Mouse (Mus musculus) neural tube, embryonic 15.5 days (tissue): ENCODE results near the gene Rps6kl1. TPM values are rescaled to one million over a fixed set of nuclear protein-coding genes. Genes with fewer than 3 reads are reported as not detected.

Experiments
- ATAC-seq: fragments of 200-750 bp; cut with Nextera tagmentation; 2 replicates; pipeline ENCODE4 v1.8.0; 2017; ENCODE audit warnings: mild to moderate bottlenecking, moderate TSS enrichment, moderate library complexity; ENCODE audit not compliant: low FRiP score
- H3K27ac ChIP-seq: fragments of 300-500 bp; sonication (generic); replicated peaks from 2 replicates; pipeline ENCODE4 v1.5.1; 2015; ENCODE audit warnings: mild to moderate bottlenecking, inconsistent platforms
- H3K27me3 ChIP-seq: fragments of 300-500 bp; sonication (generic); replicated peaks from 2 replicates; pipeline ENCODE4 v1.6.1; 2015; ENCODE audit warnings: inconsistent platforms
- H3K36me3 ChIP-seq: fragments of 300-500 bp; sonication (generic); 2 replicates; pipeline ENCODE4 v1.6.1; 2015; ENCODE audit warnings: inconsistent platforms
- H3K4me1 ChIP-seq: fragments of 300-500 bp; sonication (generic); 2 replicates; pipeline ENCODE4 v1.6.1; 2015; ENCODE audit warnings: inconsistent platforms
- H3K4me2 ChIP-seq: fragments of 300-500 bp; sonication (generic); 2 replicates; pipeline ENCODE4 v1.6.1; 2015; ENCODE audit warnings: inconsistent platforms, mild to moderate bottlenecking, moderate library complexity
- H3K4me3 ChIP-seq: fragments of 300-500 bp; sonication (generic); replicated peaks from 2 replicates; pipeline ENCODE4 v1.5.1; 2015; ENCODE audit warnings: mild to moderate bottlenecking, inconsistent platforms
- H3K9ac ChIP-seq: fragments of 300-500 bp; sonication (generic); replicated peaks from 2 replicates; pipeline ENCODE4 v1.6.1; 2015; ENCODE audit warnings: mild to moderate bottlenecking, inconsistent platforms
- H3K9me3 ChIP-seq: fragments of 300-500 bp; sonication (generic); replicated peaks from 2 replicates; pipeline ENCODE4 v1.6.1; 2016; ENCODE audit warnings: inconsistent platforms
- WGBS: fragments of 180-500 bp; shearing (Covaris S2); methylation state at CpG from one replicate; pipeline ENCODE4 v1.1.7; 2015; ENCODE audit warnings: mixed read lengths; 5-methylcytosine and 5-hydroxymethylcytosine counted together
- polyA plus RNA-seq: library from polyadenylated mRNA; unstranded; fragments of >200 nt; fragmentation: Nextera tagmentation; extraction: Ambion mirVana; gene quantifications from 2 replicates; pipeline ENCODE4 v1.2.1, GENCODE M21; 2015

Rps6kl1 gene
- polyA plus RNA-seq, 1 experiment from 2014 or later, result 37.0 TPM

DNA sequence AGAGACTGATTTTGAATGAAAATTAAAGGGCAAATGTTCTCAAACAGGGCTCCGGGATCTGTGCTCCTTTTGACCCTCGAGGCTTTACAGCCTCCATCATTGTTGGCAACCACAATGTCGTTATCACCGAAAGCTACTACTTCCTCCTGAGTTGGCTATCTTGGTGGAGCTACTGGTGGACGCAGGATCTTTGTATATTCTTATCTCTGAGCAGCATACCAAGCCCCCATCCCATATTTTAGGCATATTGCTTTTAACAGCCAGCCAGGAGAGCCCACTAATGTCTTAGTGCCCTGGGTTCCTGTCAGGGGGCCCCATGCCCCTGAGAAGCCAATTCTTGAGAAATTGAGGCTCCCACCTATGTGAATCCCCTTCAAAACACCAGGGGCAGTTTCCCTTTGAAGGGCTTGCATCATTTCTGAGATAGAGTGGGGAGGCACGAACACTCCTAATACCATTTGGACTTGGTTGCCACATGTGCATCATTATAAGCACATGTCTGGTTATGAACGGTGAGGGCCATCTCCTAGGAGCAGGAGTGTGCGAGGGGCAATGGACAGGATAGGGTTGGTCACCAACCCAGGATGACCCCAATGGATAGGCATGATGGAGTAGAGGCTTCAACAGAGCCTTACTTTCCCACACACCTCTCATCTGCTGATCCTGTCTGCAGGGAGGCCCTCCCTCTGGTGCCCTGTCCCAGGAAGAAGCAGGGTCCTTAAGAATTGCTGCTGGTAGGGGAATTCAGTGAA lies 16.8 kb downstream of the Rps6kl1 start:
- Histone ChIP-seq H3K4me3 (no peak overlapping the region), H3K27me3 (no peaks in the 10 kb centered on the region), H3K4me1 (no peaks in the 10 kb centered on the region; the same call in 1 of the 2 replicates), H3K9me3 (no peaks in the 10 kb centered on the region), H3K9ac (no peak overlapping the region), H3K36me3 (peaks cover 83% of the 10 kb centered on the region), H3K27ac (no peak overlapping the region), H3K4me2 (no peak overlapping the region)
- ATAC-seq, result no peak
- WGBS, result 90% methylated on average over 8 of the region's 8 CpGs

DNA sequence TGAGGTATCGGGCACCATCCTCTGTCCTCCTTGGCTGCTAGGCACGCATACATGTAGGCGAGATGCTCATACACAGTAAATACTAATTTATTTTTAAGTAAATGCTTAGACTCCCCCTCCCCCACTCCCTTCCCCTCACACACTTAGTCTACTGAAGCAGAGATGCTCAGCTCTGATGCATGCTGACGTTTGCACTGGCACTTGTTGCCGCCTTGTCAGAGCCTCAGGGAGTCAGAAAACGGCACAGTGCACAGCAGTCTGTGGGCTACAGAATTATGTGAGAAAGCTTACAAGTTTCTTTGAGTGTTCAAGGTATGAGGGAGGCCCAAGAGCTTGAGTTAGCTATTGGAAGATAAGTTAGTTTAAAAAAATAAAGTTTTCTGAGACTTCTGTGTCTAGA lies 19.7 kb downstream of the Rps6kl1 start:
- H3K36me3 ChIP-seq, result peaks cover 85% of the 10 kb centered on the region
- ATAC-seq, result no peak
- H3K4me1 ChIP-seq, result no peaks in the 10 kb centered on the region; the same call in 1 of the 2 replicates
- no peaks in the 10 kb centered on the region for H3K9me3 ChIP-seq
- H3K27ac ChIP-seq, result no peak overlapping the region
- no peaks in the 10 kb centered on the region for H3K27me3 ChIP-seq
- no peak overlapping the region for H3K9ac ChIP-seq
- H3K4me3 ChIP-seq, result no peak overlapping the region
- no peak overlapping the region for H3K4me2 ChIP-seq
- WGBS, result 87% methylated on average over 6 of the region's 6 CpGs

DNA sequence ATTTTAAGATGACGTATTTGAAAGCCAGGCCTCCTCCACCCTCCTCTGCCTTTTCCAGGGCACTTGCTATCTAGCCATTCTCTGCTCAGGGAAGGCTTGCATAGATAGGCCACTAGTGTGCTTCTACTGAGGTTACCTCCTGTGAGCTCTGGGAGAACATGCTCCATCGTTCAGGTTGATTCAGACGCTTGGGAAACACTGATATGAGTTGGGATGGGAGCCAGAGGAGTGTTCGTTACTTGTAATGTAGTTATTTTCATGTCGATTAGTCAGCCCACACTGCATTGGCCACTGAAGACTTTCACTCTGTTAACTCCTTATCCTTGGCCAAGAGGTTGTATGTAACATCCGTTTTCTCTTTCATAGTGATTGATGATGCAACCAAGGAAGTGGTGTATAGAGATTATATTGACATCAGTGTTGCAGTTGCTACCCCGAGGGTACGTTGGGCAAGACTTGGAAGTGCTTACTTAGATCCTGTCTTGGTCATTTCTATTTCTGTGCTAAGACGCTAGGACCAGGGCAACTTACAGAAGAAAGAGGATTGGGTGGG lies 21.6 kb downstream of the Rps6kl1 start:
- Histone ChIP-seq H3K27ac (no peak overlapping the region), H3K27me3 (no peaks in the 10 kb centered on the region), H3K36me3 (peaks cover 79% of the 10 kb centered on the region), H3K9ac (no peak overlapping the region), H3K9me3 (no peaks in the 10 kb centered on the region), H3K4me2 (no peak overlapping the region), H3K4me1 (no peaks in the 10 kb centered on the region), H3K4me3 (no peak overlapping the region)
- 93% methylated on average over 9 of the region's 9 CpGs for WGBS
- ATAC-seq, result no peak

- Histone ChIP-seq H3K9me3 (no peaks in the 10 kb centered on the region), H3K4me3 (no peak overlapping the region), H3K4me2 (no peak overlapping the region), H3K36me3 (peaks cover 80% of the 10 kb centered on the region), H3K4me1 (no peaks in the 10 kb centered on the region), H3K27me3 (no peaks in the 10 kb centered on the region), H3K27ac (no peak overlapping the region), H3K9ac (no peak overlapping the region)
- no peak for ATAC-seq
- 76% methylated on average over 8 of the region's 8 CpGs for WGBS
These were observed 24.0 kb downstream of the Rps6kl1 start for GRCm38 (mm10) chr12:85126986-85127603.

GRCm38 (mm10) chr12:85124751-85125150 lies 26.3 kb downstream of the Rps6kl1 start:
- H3K9me3 ChIP-seq, result no peaks in the 10 kb centered on the region
- peaks cover 79% of the 10 kb centered on the region for H3K36me3 ChIP-seq
- no peak overlapping the region for H3K9ac ChIP-seq
- H3K4me1 ChIP-seq, result no peaks in the 10 kb centered on the region
- H3K4me3 ChIP-seq, result no peak overlapping the region
- 93% methylated on average over 5 of the region's 5 CpGs for WGBS
- ATAC-seq, result no peak
- no peak overlapping the region for H3K27ac ChIP-seq
- H3K4me2 ChIP-seq, result no peak overlapping the region
- H3K27me3 ChIP-seq, result no peaks in the 10 kb centered on the region

DNA sequence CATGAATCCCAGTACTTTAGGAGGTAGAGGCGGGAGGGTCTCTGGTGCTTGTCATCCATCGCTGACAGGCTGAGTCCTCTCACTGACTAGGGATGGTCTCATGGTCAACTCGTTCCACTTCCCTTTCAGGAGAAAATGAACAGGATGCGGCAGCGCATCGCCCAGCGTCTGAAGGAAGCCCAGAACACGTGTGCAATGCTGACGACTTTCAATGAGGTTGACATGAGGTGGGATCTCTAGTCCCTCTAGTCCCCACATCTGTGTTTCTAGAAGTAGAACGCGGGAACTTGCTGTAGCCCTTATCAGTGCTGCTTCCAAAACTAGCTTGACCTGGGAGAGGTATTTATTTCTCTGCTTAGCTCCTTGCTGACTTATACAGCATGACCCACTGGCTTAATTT lies 27.4 kb downstream of the Rps6kl1 start:
- no peaks in the 10 kb centered on the region for H3K27me3 ChIP-seq
- ATAC-seq, result no peak
- H3K4me1 ChIP-seq, result no peaks in the 10 kb centered on the region
- H3K36me3 ChIP-seq, result peaks cover 79% of the 10 kb centered on the region
- no peak overlapping the region for H3K4me3 ChIP-seq
- no peaks in the 10 kb centered on the region for H3K9me3 ChIP-seq
- H3K4me2 ChIP-seq, result no peak overlapping the region
- no peak overlapping the region for H3K9ac ChIP-seq
- 93% methylated on average over 11 of the region's 11 CpGs for WGBS
- H3K27ac ChIP-seq, result no peak overlapping the region

- H3K27ac ChIP-seq, result no peak overlapping the region
- no peaks in the 10 kb centered on the region for H3K4me1 ChIP-seq
- H3K4me2 ChIP-seq, result no peak overlapping the region
- peaks cover 79% of the 10 kb centered on the region for H3K36me3 ChIP-seq
- H3K9me3 ChIP-seq, result no peaks in the 10 kb centered on the region
- no peaks in the 10 kb centered on the region for H3K27me3 ChIP-seq
- WGBS, result 95% methylated on average over 9 of the region's 9 CpGs
- H3K9ac ChIP-seq, result no peak overlapping the region
- ATAC-seq, result no peak
- H3K4me3 ChIP-seq, result no peak overlapping the region
These were observed 27.9 kb downstream of the Rps6kl1 start for GRCm38 (mm10) chr12:85123108-85123530.

GRCm38 (mm10) chr12:85121806-85122459 lies 29.1 kb downstream of the Rps6kl1 start:
- no peaks in the 10 kb centered on the region for H3K9me3 ChIP-seq
- ATAC-seq, result no peak
- H3K27me3 ChIP-seq, result no peaks in the 10 kb centered on the region
- H3K36me3 ChIP-seq, result peaks cover 74% of the 10 kb centered on the region
- H3K4me3 ChIP-seq, result no peak overlapping the region
- no peaks in the 10 kb centered on the region for H3K4me1 ChIP-seq
- WGBS, result 71% methylated on average over 9 of the region's 9 CpGs
- H3K9ac ChIP-seq, result no peak overlapping the region
- H3K27ac ChIP-seq, result no peak overlapping the region
- no peak overlapping the region for H3K4me2 ChIP-seq

GRCm38 (mm10) chr12:85115678-85116077 lies 35.4 kb downstream of the Rps6kl1 start:
- WGBS, result 82% methylated on average over 7 of the region's 7 CpGs
- no peak overlapping the region for H3K9ac ChIP-seq

DNA sequence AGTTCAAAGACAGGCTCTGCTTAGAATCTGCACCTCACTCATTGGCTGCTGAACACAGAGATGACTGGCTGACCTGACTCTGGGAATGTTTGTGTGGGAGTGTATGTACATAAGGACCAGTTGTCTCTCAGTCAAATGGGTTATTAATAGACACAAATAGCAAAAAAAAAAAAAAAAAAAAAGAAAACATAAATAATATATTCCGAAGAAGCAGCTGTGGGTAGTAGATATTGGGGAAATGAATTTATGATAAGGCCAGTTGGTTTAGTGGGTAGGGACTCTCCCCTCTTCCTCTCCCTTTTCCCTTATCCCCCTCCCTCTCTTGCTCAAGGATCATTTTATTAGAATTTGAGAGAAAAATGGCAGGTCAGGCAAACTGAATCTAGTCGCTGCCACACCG lies 37.1 kb downstream of the Rps6kl1 start:
- peaks cover 13% of the 10 kb centered on the region for H3K36me3 ChIP-seq
- H3K27me3 ChIP-seq, result no peaks in the 10 kb centered on the region
- H3K4me1 ChIP-seq, result peaks cover 36% of the 10 kb centered on the region
- no peak overlapping the region for H3K9ac ChIP-seq
- no peak for ATAC-seq
- no peak overlapping the region for H3K4me3 ChIP-seq
- no peaks in the 10 kb centered on the region for H3K9me3 ChIP-seq
- H3K4me2 ChIP-seq, result no peak overlapping the region
- no peak overlapping the region for H3K27ac ChIP-seq
- 90% methylated on average over 3 of the region's 3 CpGs for WGBS

More at GRCm38 (mm10) chr12:85115678-85116077, 35.4 kb downstream of the Rps6kl1 start:
- Histone ChIP-seq H3K27ac (no peak overlapping the region), H3K9me3 (no peaks in the 10 kb centered on the region), H3K4me3 (no peak overlapping the region), H3K4me1 (peaks cover 25% of the 10 kb centered on the region), H3K36me3 (peaks cover 22% of the 10 kb centered on the region), H3K27me3 (no peaks in the 10 kb centered on the region), H3K4me2 (no peak overlapping the region)
- no peak for ATAC-seq

DNA sequence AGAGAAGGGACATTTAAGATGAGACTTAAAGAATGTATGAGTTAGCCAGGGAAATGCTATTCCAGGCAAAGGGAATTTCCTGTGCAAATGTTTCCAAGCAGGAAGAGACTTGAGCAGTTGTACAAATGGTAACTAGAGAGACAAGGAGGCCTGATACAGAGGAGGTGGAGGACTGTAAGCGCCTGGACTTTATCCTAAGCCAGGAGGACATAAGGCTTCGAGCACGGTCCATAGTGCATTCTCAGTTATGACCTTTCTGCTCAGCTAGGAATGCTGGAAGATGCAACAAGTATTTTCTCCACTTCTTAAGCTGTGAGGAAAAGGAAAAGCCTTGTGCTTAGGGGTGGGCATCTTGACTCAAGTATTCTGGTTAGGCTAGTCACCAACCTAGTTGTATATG lies 37.7 kb downstream of the Rps6kl1 start:
- ATAC-seq, result no peak
- Histone ChIP-seq H3K9me3 (no peaks in the 10 kb centered on the region), H3K27ac (no peak overlapping the region), H3K9ac (no peak overlapping the region), H3K27me3 (no peaks in the 10 kb centered on the region), H3K4me3 (no peak overlapping the region), H3K4me2 (no peak overlapping the region), H3K36me3 (peaks cover 7% of the 10 kb centered on the region), H3K4me1 (peaks cover 36% of the 10 kb centered on the region)
- 90% methylated on average over 3 of the region's 3 CpGs for WGBS
